Mouse (Mus musculus): ENCODE data around the gene Mucl3.

Gene Mucl3

GRCm38 (mm10) chr17:35643609-35644236 lies at the start of gene Mucl3:
Gene Mucl3, minus strand, starts transcription at chr17:35643695.
- DNase-seq = no peak

- DNase-seq = no peak
These were observed 48.9 kb upstream of the Mucl3 start for GRCm38 (mm10) chr17:35692368-35692767.

GRCm38 (mm10) chr17:35691811-35692210 lies 48.3 kb upstream of the Mucl3 start:
- no peak for DNase-seq

GRCm38 (mm10) chr17:35689936-35690645 lies 46.6 kb upstream of the Mucl3 start:
- DNase-seq = no peak

- DNase-seq = no peak
These were observed 45.1 kb upstream of the Mucl3 start for GRCm38 (mm10) chr17:35688347-35689175.

- no peak for DNase-seq
These were observed 41.6 kb upstream of the Mucl3 start for GRCm38 (mm10) chr17:35685061-35685460.

GRCm38 (mm10) chr17:35681986-35682385 lies 38.5 kb upstream of the Mucl3 start:
- DNase-seq = no peak

- no peak for DNase-seq
These were observed 37.1 kb upstream of the Mucl3 start for GRCm38 (mm10) chr17:35680591-35680990.

- DNase-seq = peak; percentile 90
These were observed 30.0 kb upstream of the Mucl3 start, which contains the start of gene Gtf2h4 for GRCm38 (mm10) chr17:35673416-35674035. Gene Gtf2h4, minus strand, starts transcription at chr17:35673739.

GRCm38 (mm10) chr17:35672527-35672926 lies 29.0 kb upstream of the Mucl3 start:
- DNase-seq = no peak

GRCm38 (mm10) chr17:35671846-35672245 lies 28.4 kb upstream of the Mucl3 start:
- DNase-seq = no peak

GRCm38 (mm10) chr17:35669731-35670130 lies 26.2 kb upstream of the Mucl3 start:
- no peak for DNase-seq

- DNase-seq = peak; percentile 98
These were observed 24.0 kb upstream of the Mucl3 start, which contains the start of gene Vars2 for GRCm38 (mm10) chr17:35667334-35668065. Gene Vars2, minus strand, starts transcription at chr17:35667592.

- DNase-seq = no peak
These were observed 23.4 kb upstream of the Mucl3 start for GRCm38 (mm10) chr17:35666851-35667256.

GRCm38 (mm10) chr17:35665957-35666515 lies 22.5 kb upstream of the Mucl3 start:
- DNase-seq = peak; percentile 56

GRCm38 (mm10) chr17:35653086-35653485 lies 9.6 kb upstream of the Mucl3 start:
- DNase-seq = no peak

GRCm38 (mm10) chr17:35649429-35649828 lies 5.9 kb upstream of the Mucl3 start:
- DNase-seq = peak; percentile 59

- no peak for DNase-seq
These were observed 4.1 kb downstream of the Mucl3 start for GRCm38 (mm10) chr17:35639352-35639751.

GRCm38 (mm10) chr17:35638475-35639190 lies 4.9 kb downstream of the Mucl3 start:
- DNase-seq = peak; percentile 83

GRCm38 (mm10) chr17:35636363-35636762 lies 7.1 kb downstream of the Mucl3 start:
- peak; percentile 63 for DNase-seq

- peak; percentile 79 for DNase-seq
These were observed 7.8 kb downstream of the Mucl3 start for GRCm38 (mm10) chr17:35635699-35636111.

Measured in lung, postnatal 14 days (tissue).